Mouse (Mus musculus) c-Kit-negative CD71-positive TER-119-positive erythroid progenitor cells, embryonic 14.5 days (primary cell): ENCODE measurements around the gene Mmp28.

ENCODE experiments used
- DNase-seq: peaks from one replicate; pipeline ENCODE4 v3.0.0-alpha.2; 2013; ENCODE audit warnings: low read depth, low spot score

Mmp28 gene

GRCm38 (mm10) chr11:83462711-83463244 is at the start of gene Mmp28:
Mmp28 (minus strand) TSS chr11:83463071.
- no peak for DNase-seq

- DNase-seq = no peak
Measured at GRCm38 (mm10) chr11:83509521-83509920, 46.6 kb upstream of the Mmp28 start.

- DNase-seq = no peak
Measured at GRCm38 (mm10) chr11:83504308-83504707, 41.4 kb upstream of the Mmp28 start.

GRCm38 (mm10) chr11:83495571-83495970 is 32.7 kb upstream of the Mmp28 start:
- no peak for DNase-seq

- DNase-seq = no peak
Measured at GRCm38 (mm10) chr11:83491488-83491887, 28.6 kb upstream of the Mmp28 start.

GRCm38 (mm10) chr11:83473235-83474016 is 10.6 kb upstream of the Mmp28 start:
- DNase-seq = peak; percentile 40

GRCm38 (mm10) chr11:83472324-83473234 is 9.7 kb upstream of the Mmp28 start, which contains the start of gene Taf15:
Taf15 (plus strand) TSS chr11:83473086.
- peak; percentile 98 for DNase-seq

- no peak for DNase-seq
Measured at GRCm38 (mm10) chr11:83471766-83472165, 8.9 kb upstream of the Mmp28 start.

- DNase-seq = no peak
Measured at GRCm38 (mm10) chr11:83468765-83469164, 5.9 kb upstream of the Mmp28 start.

- no peak for DNase-seq
Measured at GRCm38 (mm10) chr11:83467120-83467652, 4.3 kb upstream of the Mmp28 start.

GRCm38 (mm10) chr11:83465976-83466375 is 3.1 kb upstream of the Mmp28 start:
- DNase-seq = no peak

- no peak for DNase-seq
Measured at GRCm38 (mm10) chr11:83461462-83462027, 1.3 kb downstream of the Mmp28 start.

- no peak for DNase-seq
Measured at GRCm38 (mm10) chr11:83457912-83458601, 4.8 kb downstream of the Mmp28 start.

- no peak for DNase-seq
Measured at GRCm38 (mm10) chr11:83457257-83457656, 5.6 kb downstream of the Mmp28 start.

GRCm38 (mm10) chr11:83455608-83456007 is 7.3 kb downstream of the Mmp28 start:
- DNase-seq = no peak

- DNase-seq = no peak
Measured at GRCm38 (mm10) chr11:83454548-83454947, 8.3 kb downstream of the Mmp28 start.

GRCm38 (mm10) chr11:83451281-83451680 is 11.6 kb downstream of the Mmp28 start:
- DNase-seq = no peak

GRCm38 (mm10) chr11:83450550-83450949 is 12.3 kb downstream of the Mmp28 start:
- DNase-seq = no peak

- no peak for DNase-seq
Measured at GRCm38 (mm10) chr11:83449298-83449697, 13.6 kb downstream of the Mmp28 start.

- DNase-seq = no peak
Measured at GRCm38 (mm10) chr11:83448927-83449236, 14.0 kb downstream of the Mmp28 start.
